Mouse (Mus musculus) urinary bladder, postnatal 36 days (tissue): ENCODE measurements around the gene Atp2b2.

Source experiments
- DNase-seq, 2 experiments: peaks; one replicate each; pipeline ENCODE4 v3.0.0; 2022; ENCODE audit warnings: low spot score in 2 of 2, mixed read lengths in 1 of 2

Atp2b2 gene

GRCm38 (mm10) chr6:114012834-114013233 lies 29.6 kb downstream of the Atp2b2 start:
- peak in 1 of 2 experiments; percentile 9 for DNase-seq

GRCm38 (mm10) chr6:114011976-114012375 lies 30.4 kb downstream of the Atp2b2 start:
- DNase-seq = no peak

GRCm38 (mm10) chr6:114003796-114004195 lies 38.6 kb downstream of the Atp2b2 start:
- DNase-seq = no peak

GRCm38 (mm10) chr6:114000928-114001327 lies 41.5 kb downstream of the Atp2b2 start:
- DNase-seq = no peak

GRCm38 (mm10) chr6:114000304-114000703 lies 42.1 kb downstream of the Atp2b2 start:
- no peak for DNase-seq

- DNase-seq = no peak
Observed at GRCm38 (mm10) chr6:113998413-113998812, 44.0 kb downstream of the Atp2b2 start.

GRCm38 (mm10) chr6:113994176-113994575 lies 48.2 kb downstream of the Atp2b2 start:
- DNase-seq = no peak

GRCm38 (mm10) chr6:113992101-113992500 lies 50.3 kb downstream of the Atp2b2 start:
- no peak for DNase-seq

- DNase-seq = peak in 1 of 2 experiments; percentile 5
Observed at GRCm38 (mm10) chr6:113991482-113991881, 50.9 kb downstream of the Atp2b2 start.

GRCm38 (mm10) chr6:113990044-113990443 lies 52.4 kb downstream of the Atp2b2 start:
- no peak for DNase-seq

- DNase-seq = no peak
Observed at GRCm38 (mm10) chr6:113988521-113988920, 53.9 kb downstream of the Atp2b2 start.

GRCm38 (mm10) chr6:113986671-113987070 lies 55.7 kb downstream of the Atp2b2 start:
- DNase-seq = no peak

GRCm38 (mm10) chr6:113978673-113979072 lies 63.7 kb downstream of the Atp2b2 start:
- DNase-seq = no peak

GRCm38 (mm10) chr6:113978091-113978650 lies 64.2 kb downstream of the Atp2b2 start:
- DNase-seq = no peak

GRCm38 (mm10) chr6:113970900-113971299 lies 71.5 kb downstream of the Atp2b2 start:
- DNase-seq = no peak

GRCm38 (mm10) chr6:113970464-113970863 lies 71.9 kb downstream of the Atp2b2 start:
- DNase-seq = no peak

- DNase-seq = no peak
Observed at GRCm38 (mm10) chr6:113969751-113970150, 72.7 kb downstream of the Atp2b2 start.

GRCm38 (mm10) chr6:113962811-113963210 lies 79.6 kb downstream of the Atp2b2 start:
- no peak for DNase-seq

- no peak for DNase-seq
Observed at GRCm38 (mm10) chr6:113961658-113962057, 80.8 kb downstream of the Atp2b2 start.

GRCm38 (mm10) chr6:113959336-113959735 lies 83.1 kb downstream of the Atp2b2 start:
- no peak for DNase-seq

- no peak for DNase-seq
Observed at GRCm38 (mm10) chr6:113958714-113959113, 83.7 kb downstream of the Atp2b2 start.

GRCm38 (mm10) chr6:113958003-113958402 lies 84.4 kb downstream of the Atp2b2 start:
- DNase-seq = no peak

GRCm38 (mm10) chr6:113957232-113957940 lies 85.0 kb downstream of the Atp2b2 start:
- no peak for DNase-seq
